Mouse (Mus musculus): ENCODE measurements around the gene Clta. TPM values are rescaled to one million over a fixed set of nuclear protein-coding genes. Genes with fewer than 3 reads are reported as not detected.

Clta gene
- polyA plus RNA-seq, 1 experiment from 2014 or later: 217 TPM

DNA sequence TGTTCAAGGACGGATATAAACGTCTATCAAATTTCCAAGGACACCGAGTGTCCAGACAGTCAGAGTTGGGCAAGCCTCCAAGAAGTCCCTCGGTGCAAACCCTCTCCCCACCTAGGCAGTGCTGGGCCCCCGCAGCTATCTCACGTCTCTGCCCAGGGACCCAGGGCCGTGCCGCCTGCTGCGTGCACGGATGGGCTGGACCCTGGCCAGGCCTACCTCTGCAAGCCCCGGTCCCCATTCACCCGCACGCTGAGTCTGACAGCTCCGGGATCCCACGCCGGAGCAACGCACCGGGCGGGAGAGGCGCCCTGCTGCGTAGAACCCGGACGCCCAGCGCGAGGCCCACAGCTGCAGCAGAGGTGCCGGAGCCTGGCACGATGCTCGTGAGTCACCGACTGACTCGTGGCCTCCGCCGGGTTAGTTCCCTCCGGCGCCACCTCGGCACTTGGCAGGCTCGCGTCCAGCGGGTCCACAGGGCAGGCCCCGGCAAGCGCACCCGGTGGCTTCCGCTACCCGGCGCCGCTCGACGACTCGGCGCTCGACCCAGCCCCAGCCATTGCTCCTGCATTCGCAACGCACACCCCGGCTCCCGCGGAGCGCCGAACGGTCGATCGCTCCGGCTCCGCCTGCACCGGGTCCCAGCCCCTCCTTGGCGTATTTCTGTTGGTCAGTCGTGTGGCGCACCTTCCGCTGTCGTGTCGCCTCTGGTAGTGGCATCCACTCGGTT, 68.1 kb downstream of the Clta start:
- Histone ChIP-seq H3K36me3 (no peaks in the 10 kb centered on the region), H3K9me3 (replicated peaks) (no peaks in the 10 kb centered on the region), H3K4me3 (peak overlapping the region; percentile 93), H3K27me3 (ENCODE audit: low read depth, poor library complexity, severe bottlenecking) (no peaks in the 10 kb centered on the region), H3K4me1 (peaks cover 19% of the 10 kb centered on the region), H3K27ac (peak overlapping the region; percentile 89)
- under 1% methylated on average over 70 of the region's 70 CpGs for WGBS
- DNase-seq (ENCODE audit: low spot score): peak; percentile 96

GRCm38 (mm10) chr4:44072873-44073441, 68.7 kb downstream of the Clta start:
- 12% methylated on average over 9 of the region's 9 CpGs for WGBS
- Histone ChIP-seq H3K4me3 (peak overlapping the region; percentile 93), H3K27ac (peak overlapping the region; percentile 89), H3K4me1 (peaks cover 19% of the 10 kb centered on the region), H3K36me3 (no peaks in the 10 kb centered on the region), H3K27me3 (ENCODE audit: low read depth, poor library complexity, severe bottlenecking) (no peaks in the 10 kb centered on the region), H3K9me3 (replicated peaks) (no peaks in the 10 kb centered on the region)
- no peak for DNase-seq (ENCODE audit: low spot score)

DNA sequence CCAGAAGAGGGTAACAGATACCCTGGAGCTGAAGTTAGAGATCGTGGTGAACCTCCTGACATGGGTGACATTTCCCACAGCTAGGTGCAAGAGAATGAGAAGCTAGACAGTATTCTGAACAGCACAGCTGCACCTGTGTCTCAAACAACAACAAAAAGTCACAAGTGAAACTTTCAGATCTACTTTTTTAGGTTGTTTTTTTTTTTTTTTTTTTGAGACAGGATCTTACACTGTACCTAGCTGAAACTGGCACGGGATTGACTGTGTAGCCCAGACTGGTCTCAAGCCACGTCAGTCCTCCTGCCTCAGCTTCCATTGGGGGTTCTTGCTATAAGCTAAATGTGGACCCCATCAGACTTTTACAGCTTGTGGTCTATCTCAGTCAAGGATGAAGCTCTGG, 69.5 kb downstream of the Clta start:
- peaks cover 19% of the 10 kb centered on the region for H3K4me1 ChIP-seq
- no peaks in the 10 kb centered on the region for H3K36me3 ChIP-seq
- no peaks in the 10 kb centered on the region for H3K27me3 ChIP-seq (ENCODE audit: low read depth, poor library complexity, severe bottlenecking)
- no peak overlapping the region for H3K27ac ChIP-seq
- 82% methylated on average over 3 of the region's 3 CpGs for WGBS
- no peak overlapping the region for H3K4me3 ChIP-seq
- no peak for DNase-seq (ENCODE audit: low spot score)
- no peaks in the 10 kb centered on the region for H3K9me3 ChIP-seq (replicated peaks)

DNA sequence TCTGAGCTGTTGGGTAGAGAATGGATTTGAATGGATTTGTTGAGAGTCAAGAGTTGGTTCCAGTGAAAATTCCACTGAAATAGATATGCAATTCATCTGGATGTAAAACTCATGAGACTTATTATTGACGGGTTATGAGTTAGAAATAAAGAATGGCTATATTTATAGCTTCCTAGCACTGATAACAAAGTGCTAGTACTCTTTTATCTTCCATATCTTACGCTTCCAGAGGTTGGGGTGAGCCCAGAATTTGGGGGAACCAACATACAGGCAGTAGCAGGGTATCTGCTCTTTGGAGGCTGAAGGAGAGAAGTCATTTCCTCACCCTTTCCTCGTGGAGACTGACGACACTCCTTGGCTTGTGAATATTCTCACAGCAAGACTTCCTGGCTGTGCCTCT, 70.2 kb downstream of the Clta start:
- H3K4me3 ChIP-seq: no peak overlapping the region
- no peaks in the 10 kb centered on the region for H3K9me3 ChIP-seq (replicated peaks)
- H3K36me3 ChIP-seq: no peaks in the 10 kb centered on the region
- 78% methylated on average over 4 of the region's 4 CpGs for WGBS
- no peaks in the 10 kb centered on the region for H3K27me3 ChIP-seq (ENCODE audit: low read depth, poor library complexity, severe bottlenecking)
- H3K4me1 ChIP-seq: peaks cover 19% of the 10 kb centered on the region
- no peak overlapping the region for H3K27ac ChIP-seq
- no peak for DNase-seq (ENCODE audit: low spot score)

- Histone ChIP-seq H3K4me1 (peaks cover 11% of the 10 kb centered on the region), H3K36me3 (no peaks in the 10 kb centered on the region), H3K27me3 (ENCODE audit: low read depth, poor library complexity, severe bottlenecking) (no peaks in the 10 kb centered on the region), H3K9me3 (replicated peaks) (no peaks in the 10 kb centered on the region), H3K4me3 (no peak overlapping the region), H3K27ac (no peak overlapping the region)
- WGBS: 88% methylated on average over 7 of the region's 7 CpGs
- DNase-seq (ENCODE audit: low spot score): no peak
Measured at GRCm38 (mm10) chr4:44078358-44078933, 74.2 kb downstream of the Clta start.

Other genes starting within 250 kb of the Clta start
- gene Olfr159, start 233.4 kb upstream of the Clta start, polyA plus RNA-seq (2016; fragmentation: Nextera tagmentation; extraction: Ambion mirVana): not detected in 2 replicates
- gene Olfr156, start 180.6 kb upstream of the Clta start, polyA plus RNA-seq (2016; fragmentation: Nextera tagmentation; extraction: Ambion mirVana): not detected in 2 replicates
- not detected in 2 replicates for gene Olfr157, start 164.3 kb upstream of the Clta start, polyA plus RNA-seq (2016; fragmentation: Nextera tagmentation; extraction: Ambion mirVana)
- gene Olfr155, start 152.9 kb upstream of the Clta start, polyA plus RNA-seq (2016; fragmentation: Nextera tagmentation; extraction: Ambion mirVana): not detected in 2 replicates
- 20.2 and 22.9 TPM in 2 replicates for gene Reck, start 128.9 kb upstream of the Clta start, polyA plus RNA-seq (2016; fragmentation: Nextera tagmentation; extraction: Ambion mirVana)
- 30.1 and 44.7 TPM in 2 replicates for gene Glipr2, start 47.1 kb upstream of the Clta start, polyA plus RNA-seq (2016; fragmentation: Nextera tagmentation; extraction: Ambion mirVana)
- not detected in 2 replicates for gene Ccin, start 21.0 kb upstream of the Clta start, polyA plus RNA-seq (2016; fragmentation: Nextera tagmentation; extraction: Ambion mirVana)
- gene Gne, start 79.7 kb downstream of the Clta start, polyA plus RNA-seq (2016; fragmentation: Nextera tagmentation; extraction: Ambion mirVana): 22.7 and 25.3 TPM in 2 replicates
- gene Rnf38, start 229.3 kb downstream of the Clta start, polyA plus RNA-seq (2016; fragmentation: Nextera tagmentation; extraction: Ambion mirVana): 29.0 and 30.3 TPM in 2 replicates

All from limb, embryonic 10.5 days (tissue).